Mouse (Mus musculus) left cerebral cortex, adult 8-10 months (tissue): Measurements from ENCODE around the gene Adamtsl5. TPM values are rescaled to one million over a fixed set of nuclear protein-coding genes. Genes with fewer than 3 reads are reported as not detected.
"Not testable (repeated sequence)": the region's sequence is repeated elsewhere in the genome, so short reads cannot be mapped to it uniquely, and the experiment has no call there.

Experiments
- DNase-seq, 2 experiments: peaks; one replicate each; pipeline ENCODE4 v3.0.0; 2022; ENCODE audit warnings: low spot score in 2 of 2
- total RNA-seq, 4 experiments: library from RNA; stranded (reverse); gene quantifications; 2 replicates each; pipeline ENCODE4 v1.2.4; 2022

The Adamtsl5 gene
- total RNA-seq, 4 experiments from 2014 or later: 10.7 to 12.1 (median 11.5) TPM

GRCm38 (mm10) chr10:80372706-80373105 is 24.5 kb upstream of the Adamtsl5 start:
- no peak for DNase-seq

GRCm38 (mm10) chr10:80371983-80372382 is 23.8 kb upstream of the Adamtsl5 start:
- DNase-seq: no peak

GRCm38 (mm10) chr10:80371411-80371966 is 23.3 kb upstream of the Adamtsl5 start:
- peak in 1 of 2 experiments; percentile 76 for DNase-seq

- DNase-seq: peak in 1 of 2 experiments; percentile 72
Observed at GRCm38 (mm10) chr10:80369995-80370747, 22.0 kb upstream of the Adamtsl5 start.

GRCm38 (mm10) chr10:80368392-80368791 is 20.2 kb upstream of the Adamtsl5 start:
- no peak for DNase-seq

- no peak for DNase-seq
Observed at GRCm38 (mm10) chr10:80367954-80368353, 19.7 kb upstream of the Adamtsl5 start.

GRCm38 (mm10) chr10:80365736-80366135 is 17.5 kb upstream of the Adamtsl5 start:
- DNase-seq: no peak

GRCm38 (mm10) chr10:80363734-80364133 is 15.5 kb upstream of the Adamtsl5 start:
- no peak for DNase-seq

- DNase-seq: no peak
Observed at GRCm38 (mm10) chr10:80357994-80358639, 9.9 kb upstream of the Adamtsl5 start.

GRCm38 (mm10) chr10:80357336-80357735 is 9.1 kb upstream of the Adamtsl5 start:
- DNase-seq: peak in 1 of 2 experiments; percentile 68

- no peak for DNase-seq
Observed at GRCm38 (mm10) chr10:80356737-80357136, 8.5 kb upstream of the Adamtsl5 start.

- DNase-seq: no peak
Observed at GRCm38 (mm10) chr10:80356001-80356682, 7.9 kb upstream of the Adamtsl5 start, which contains the start of gene Plk5. Gene Plk5 (plus strand): TSS chr10:80356459.

- no peak for DNase-seq
Observed at GRCm38 (mm10) chr10:80355431-80355830, 7.2 kb upstream of the Adamtsl5 start.

- DNase-seq: no peak
Observed at GRCm38 (mm10) chr10:80352727-80353126, 4.5 kb upstream of the Adamtsl5 start.

GRCm38 (mm10) chr10:80351896-80352295 is 3.7 kb upstream of the Adamtsl5 start:
- DNase-seq: no peak

- peak in 1 of 2 experiments; percentile 79 for DNase-seq
Observed at GRCm38 (mm10) chr10:80350292-80350691, 2.1 kb upstream of the Adamtsl5 start.

- no peak for DNase-seq
Observed at GRCm38 (mm10) chr10:80348981-80349380, 769 bp upstream of the Adamtsl5 start.

GRCm38 (mm10) chr10:80347514-80347967 is 671 bp downstream of the Adamtsl5 start:
- DNase-seq: no peak

GRCm38 (mm10) chr10:80345929-80346328 is 2.3 kb downstream of the Adamtsl5 start:
- not testable (repeated sequence) for DNase-seq

GRCm38 (mm10) chr10:80345122-80345521 is 3.1 kb downstream of the Adamtsl5 start:
- DNase-seq: no peak

GRCm38 (mm10) chr10:80344131-80344661 is 4.0 kb downstream of the Adamtsl5 start:
- no peak for DNase-seq
